Mouse (Mus musculus) intestine, embryonic 16.5 days (tissue): Measurements from ENCODE around the gene Cadm3. TPM values are rescaled to one million over a fixed set of nuclear protein-coding genes. Genes with fewer than 3 reads are reported as not detected.

Source experiments
- ATAC-seq: fragments of 200-750 bp; cut with Nextera tagmentation; 2 replicates; pipeline ENCODE4 v1.8.0; 2017; ENCODE audit warnings: moderate TSS enrichment, moderate library complexity
- H3K27ac ChIP-seq: fragments of 300-500 bp; sonication (generic); 2 replicates; pipeline ENCODE4 v1.5.1; 2014; ENCODE audit warnings: mild to moderate bottlenecking, low read length
- H3K27me3 ChIP-seq: fragments of 300-500 bp; sonication (generic); replicated peaks from 2 replicates; pipeline ENCODE4 v1.6.1; 2014; ENCODE audit warnings: low read length, control low read depth, mixed read lengths; ENCODE audit not compliant: control insufficient read depth, insufficient read depth
- H3K36me3 ChIP-seq: fragments of 300-500 bp; sonication (generic); 2 replicates; pipeline ENCODE4 v1.6.1; 2014; ENCODE audit warnings: low read length, control low read depth; ENCODE audit not compliant: control insufficient read depth, insufficient read depth
- H3K4me1 ChIP-seq: fragments of 300-500 bp; sonication (generic); 2 replicates; pipeline ENCODE4 v1.6.1; 2014; ENCODE audit warnings: low read length, control low read depth, mixed read lengths; ENCODE audit not compliant: control insufficient read depth, insufficient read depth
- H3K4me2 ChIP-seq: fragments of 300-500 bp; sonication (generic); 2 replicates; pipeline ENCODE4 v1.6.1; 2014; ENCODE audit warnings: low read depth, low read length, control low read depth
- H3K4me3 ChIP-seq: fragments of 300-500 bp; sonication (generic); 2 replicates; pipeline ENCODE4 v1.5.1; 2014; ENCODE audit warnings: mild to moderate bottlenecking, low read length
- H3K9ac ChIP-seq: fragments of 300-500 bp; sonication (generic); 2 replicates; pipeline ENCODE4 v1.6.1; 2014; ENCODE audit warnings: low read depth, low read length
- H3K9me3 ChIP-seq: fragments of 300-500 bp; sonication (generic); 2 replicates; pipeline ENCODE4 v1.6.1; 2016; ENCODE audit warnings: low read length, control low read depth; ENCODE audit not compliant: control insufficient read depth
- WGBS: fragments of 180-500 bp; shearing (Covaris S2); extraction: QIAGEN DNeasy Blood & Tissue Kit; methylation state at CpG from one replicate; pipeline ENCODE4 v1.1.7; 2014; 5-methylcytosine and 5-hydroxymethylcytosine counted together
- polyA plus RNA-seq: library from polyadenylated mRNA; unstranded; fragments of >200 nt; fragmentation: Nextera tagmentation; extraction: Ambion mirVana; gene quantifications from 2 replicates; pipeline ENCODE4 v1.2.1, GENCODE M21; 2015

The Cadm3 gene
- 1.8 and 2.0 TPM in 2 replicates for polyA plus RNA-seq

DNA sequence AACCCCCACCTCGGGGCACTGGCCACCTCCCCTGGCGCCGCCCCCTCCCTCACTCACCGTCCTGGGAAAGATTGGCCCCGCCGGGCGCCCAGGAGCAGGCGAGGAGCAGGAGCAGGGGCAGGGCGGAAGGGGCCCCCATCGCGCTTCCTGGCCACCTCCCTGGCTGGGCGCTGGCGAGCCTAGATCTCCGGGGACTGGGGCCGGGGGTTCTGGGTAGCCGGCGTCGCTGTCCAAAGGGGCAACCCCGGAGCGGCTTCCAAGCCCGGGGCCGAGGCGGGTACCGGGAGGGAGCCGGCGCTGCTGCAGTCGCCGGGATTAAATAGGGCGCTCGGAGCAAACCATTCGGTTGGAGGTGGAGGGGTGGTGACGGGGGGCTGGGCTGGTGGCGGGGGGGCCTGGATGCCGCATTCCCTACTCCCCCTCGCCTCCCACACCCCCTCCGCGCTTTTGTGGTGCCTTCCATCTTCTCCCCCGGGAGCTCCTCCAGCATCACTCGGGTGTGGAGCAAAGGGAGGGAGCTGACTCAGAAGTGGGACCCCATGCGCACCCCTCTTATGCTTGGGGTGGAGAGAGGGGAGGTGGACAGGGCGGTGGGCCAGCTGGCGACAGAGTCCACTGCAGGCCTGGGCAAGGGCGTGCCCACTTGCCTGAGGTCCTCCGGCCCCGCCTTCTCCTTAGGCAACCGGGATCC, at the start of gene Cadm3:
Gene Cadm3, minus strand, starts transcription at position 340 of the 691 bp plus-strand sequence.
- under 1% methylated on average over 45 of the region's 46 CpGs for WGBS
- Histone ChIP-seq H3K9ac (peak within 1 kb of the TSS; percentile 64), H3K4me1 (peaks cover 10% of the 10 kb centered on the region; the same call in 1 of the 2 replicates), H3K4me2 (peak within 1 kb of the TSS; percentile 83), H3K27me3 (peaks cover 24% of the 10 kb centered on the region), H3K27ac (no peak within 1 kb of the TSS), H3K36me3 (no peaks in the 10 kb centered on the region), H3K9me3 (no peaks in the 10 kb centered on the region), H3K4me3 (peak within 1 kb of the TSS; percentile 54)
- peak; percentile 67 for ATAC-seq

DNA sequence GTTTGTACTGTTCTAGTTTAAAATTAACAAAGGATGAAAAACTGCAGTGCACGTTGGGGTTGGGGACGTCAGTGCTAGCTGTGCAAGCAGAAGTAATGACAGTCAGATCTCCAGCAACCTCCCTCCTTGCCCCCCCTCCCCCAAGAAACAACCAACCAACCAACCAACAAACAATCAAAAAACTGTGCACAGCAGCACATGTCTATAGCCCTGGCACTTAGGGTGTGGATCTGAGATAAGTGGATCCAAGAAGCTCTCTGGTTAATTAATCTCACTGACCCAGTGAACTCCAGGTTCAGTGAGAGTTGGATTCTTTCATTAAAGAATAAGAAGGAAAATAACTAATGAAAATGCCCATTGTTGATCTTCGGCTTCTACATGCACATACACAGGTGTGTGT, 47.1 kb upstream of the Cadm3 start:
- H3K4me3 ChIP-seq: no peak overlapping the region
- 63% methylated on average over 3 of the region's 3 CpGs for WGBS

DNA sequence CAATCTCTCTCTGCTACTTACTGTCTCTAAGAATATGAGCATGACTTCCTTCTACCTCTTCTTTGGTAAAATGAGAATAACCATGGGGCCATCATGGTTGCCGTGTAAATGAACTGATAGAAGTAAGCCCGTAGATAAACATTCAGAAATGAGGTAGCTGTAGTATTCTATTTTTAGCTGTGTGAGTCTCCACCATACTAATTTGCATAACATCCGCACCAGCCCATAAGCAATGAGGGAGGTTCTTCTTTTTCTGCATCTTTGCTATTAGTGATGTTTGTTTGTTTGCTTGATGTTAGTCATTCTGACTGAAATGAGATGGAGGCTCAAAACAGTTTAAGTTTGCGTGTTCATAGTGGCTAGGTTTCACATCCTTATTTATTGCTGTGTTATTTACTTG, 44.4 kb upstream of the Cadm3 start:
- H3K9me3 ChIP-seq: no peaks in the 10 kb centered on the region
- no peak overlapping the region for H3K9ac ChIP-seq
- no peak for ATAC-seq
- WGBS: 86% methylated on average over 4 of the region's 4 CpGs
- H3K4me1 ChIP-seq: no peaks in the 10 kb centered on the region
- H3K4me2 ChIP-seq: no peak overlapping the region
- H3K27ac ChIP-seq: no peak overlapping the region
- no peak overlapping the region for H3K4me3 ChIP-seq
- no peaks in the 10 kb centered on the region for H3K27me3 ChIP-seq
- H3K36me3 ChIP-seq: no peaks in the 10 kb centered on the region

More for the DNA sequence above, 47.1 kb upstream of the Cadm3 start:
- no peak for ATAC-seq
- Histone ChIP-seq H3K27me3 (no peaks in the 10 kb centered on the region), H3K36me3 (no peaks in the 10 kb centered on the region), H3K4me1 (no peaks in the 10 kb centered on the region; the same call in 1 of the 2 replicates), H3K4me2 (no peak overlapping the region), H3K9ac (no peak overlapping the region), H3K27ac (no peak overlapping the region), H3K9me3 (no peaks in the 10 kb centered on the region)

DNA sequence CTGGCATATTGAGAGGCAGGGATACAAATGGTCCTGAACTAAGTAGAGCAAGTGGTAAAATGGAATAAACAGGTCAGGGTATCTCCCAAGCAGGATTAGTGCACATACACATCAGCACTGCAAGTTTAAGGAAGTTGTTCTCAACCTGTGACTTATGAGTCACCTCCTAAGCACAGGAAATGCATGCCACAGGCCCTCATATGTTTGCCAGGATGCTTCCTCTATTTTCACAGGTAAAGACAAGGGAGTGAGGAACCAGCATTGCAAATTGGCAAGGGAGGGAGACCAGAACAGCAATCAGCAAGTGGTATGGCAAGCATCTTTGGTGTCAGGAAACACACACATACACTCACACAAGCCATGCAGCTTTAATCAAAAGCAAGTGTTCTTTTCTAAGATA, 41.6 kb upstream of the Cadm3 start:
- Histone ChIP-seq H3K27me3 (no peaks in the 10 kb centered on the region), H3K27ac (no peak overlapping the region)
- ATAC-seq: no peak

DNA sequence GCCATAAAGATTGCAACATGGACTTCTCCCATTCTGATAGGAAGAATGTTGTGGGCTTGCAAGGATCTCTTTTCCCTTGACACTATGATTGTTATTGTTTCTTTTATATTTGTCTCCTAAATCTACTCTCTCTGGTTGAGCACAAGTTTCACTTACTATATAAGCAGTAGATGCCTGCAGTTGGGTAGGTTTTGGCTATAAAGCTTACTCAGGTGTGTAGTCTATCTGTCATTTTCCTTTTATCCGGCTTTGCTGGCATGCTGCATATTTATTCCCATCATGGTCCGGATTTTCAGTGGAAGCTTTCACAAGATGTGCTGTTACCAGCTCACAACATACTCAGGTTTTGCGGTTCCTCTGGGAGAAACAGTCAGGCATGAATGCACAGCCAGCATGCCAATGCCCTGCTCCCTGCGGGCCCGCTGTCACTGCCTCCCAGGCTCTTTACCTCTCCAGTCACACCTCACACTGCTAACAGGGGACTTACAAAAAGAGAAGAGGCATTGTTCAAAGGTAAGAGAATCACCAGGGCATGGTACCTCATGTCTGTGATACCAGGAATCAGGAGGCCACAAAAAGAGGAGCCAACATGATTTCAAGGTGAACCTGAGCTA, 37.3 kb upstream of the Cadm3 start:
- Histone ChIP-seq H3K9me3 (no peaks in the 10 kb centered on the region), H3K4me1 (0 out of 2 replicates have a peak, but pooled peaks cover 3% of the 10 kb centered on the region), H3K4me3 (no peak overlapping the region), H3K36me3 (no peaks in the 10 kb centered on the region), H3K27ac (no peak overlapping the region), H3K9ac (no peak overlapping the region), H3K27me3 (no peaks in the 10 kb centered on the region), H3K4me2 (no peak overlapping the region)
- WGBS: 81% methylated on average over 5 of the region's 5 CpGs
- no peak for ATAC-seq

More for the DNA sequence above, 41.6 kb upstream of the Cadm3 start:
- no peak overlapping the region for H3K4me2 ChIP-seq
- no peak overlapping the region for H3K4me3 ChIP-seq
- H3K9me3 ChIP-seq: no peaks in the 10 kb centered on the region
- 0 out of 2 replicates have a peak, but pooled peaks cover 3% of the 10 kb centered on the region for H3K4me1 ChIP-seq
- no peak overlapping the region for H3K9ac ChIP-seq
- H3K36me3 ChIP-seq: no peaks in the 10 kb centered on the region

DNA sequence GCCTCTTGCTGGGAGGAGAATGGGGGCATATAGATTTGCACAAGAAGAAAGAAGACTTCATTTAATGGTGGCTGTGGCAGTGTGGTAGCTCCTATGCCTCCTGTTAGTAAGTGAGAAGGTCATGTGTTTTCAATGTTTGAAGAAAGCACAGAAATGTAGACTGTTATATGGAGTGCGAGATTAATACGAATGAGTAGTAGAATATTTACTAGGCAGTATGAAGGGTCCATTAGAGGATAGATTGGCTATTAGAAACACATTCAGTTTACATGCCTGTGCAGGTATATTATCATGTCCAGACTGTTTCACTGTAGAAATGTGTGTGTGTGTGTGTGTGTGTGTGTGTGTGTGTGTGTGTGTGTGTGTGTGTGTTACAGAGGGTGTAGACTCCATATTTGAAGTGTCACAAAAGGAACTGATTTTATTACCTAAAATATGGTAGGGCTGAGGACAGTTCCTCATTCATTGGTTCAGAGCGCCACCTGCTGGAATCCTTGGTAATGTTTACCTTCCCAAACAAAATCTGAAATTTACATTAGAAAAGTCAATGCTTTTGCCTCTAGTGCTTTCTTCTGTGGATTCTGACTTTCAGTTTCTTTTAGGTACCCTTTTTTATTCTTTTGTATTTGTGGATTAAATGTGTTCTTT, 31.0 kb upstream of the Cadm3 start:
- no peak overlapping the region for H3K4me2 ChIP-seq
- no peaks in the 10 kb centered on the region for H3K4me1 ChIP-seq
- H3K9me3 ChIP-seq: no peaks in the 10 kb centered on the region
- ATAC-seq: no peak
- H3K9ac ChIP-seq: no peak overlapping the region
- H3K36me3 ChIP-seq: no peaks in the 10 kb centered on the region
- no peaks in the 10 kb centered on the region for H3K27me3 ChIP-seq
- H3K27ac ChIP-seq: no peak overlapping the region
- 35% methylated on average over 3 of the region's 3 CpGs for WGBS
- H3K4me3 ChIP-seq: no peak overlapping the region

DNA sequence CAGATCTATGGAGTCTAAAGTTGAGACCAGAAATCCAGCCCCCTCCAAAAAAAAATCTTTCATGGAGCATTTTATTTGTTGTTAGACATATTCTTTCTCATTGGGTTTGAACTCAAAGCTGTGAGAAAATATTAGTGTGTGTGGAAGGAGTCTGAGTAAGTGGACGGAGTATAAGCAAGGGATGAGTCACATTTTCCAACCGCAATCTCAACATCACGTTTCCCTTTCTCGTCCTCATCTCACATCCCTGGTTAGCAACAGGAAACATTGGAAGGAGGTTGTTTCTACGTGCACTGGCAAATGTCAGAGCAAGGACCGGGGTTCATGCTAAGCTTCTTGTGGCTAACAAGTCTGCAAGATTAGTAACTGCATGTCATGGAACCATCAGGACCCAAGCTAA, 24.3 kb upstream of the Cadm3 start:
- no peak overlapping the region for H3K4me2 ChIP-seq
- ATAC-seq: no peak
- no peak overlapping the region for H3K27ac ChIP-seq
- H3K9me3 ChIP-seq: no peaks in the 10 kb centered on the region
- H3K4me3 ChIP-seq: no peak overlapping the region
- H3K36me3 ChIP-seq: no peaks in the 10 kb centered on the region
- H3K4me1 ChIP-seq: no peaks in the 10 kb centered on the region
- 83% methylated on average over 6 of the region's 6 CpGs for WGBS
- no peaks in the 10 kb centered on the region for H3K27me3 ChIP-seq
- no peak overlapping the region for H3K9ac ChIP-seq

DNA sequence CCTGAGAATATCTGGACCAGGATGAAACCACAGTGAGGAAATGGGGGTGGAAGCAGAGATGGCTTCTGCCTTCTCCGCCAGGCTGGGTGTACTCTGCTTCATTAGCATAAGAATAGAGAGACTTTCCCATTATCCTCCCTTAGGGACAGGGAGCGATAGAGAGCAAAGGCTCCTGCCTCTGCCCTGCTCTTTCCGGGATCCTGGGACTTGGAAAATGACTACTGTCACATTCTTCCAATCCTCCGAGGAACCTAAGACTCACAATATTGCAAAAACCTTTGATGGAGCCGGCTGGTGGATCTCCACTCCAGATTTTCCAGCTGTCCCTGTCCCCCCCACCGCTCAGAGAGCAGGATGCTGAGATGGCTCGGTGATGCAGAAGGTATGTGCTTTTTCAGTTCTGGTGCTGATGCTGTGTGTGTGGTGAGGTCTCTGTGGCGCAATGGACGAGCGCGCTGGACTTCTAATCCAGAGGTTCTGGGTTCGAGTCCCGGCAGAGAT, 22.5 kb upstream of the Cadm3 start:
- peak; percentile 53 for ATAC-seq
- no peak overlapping the region for H3K27ac ChIP-seq
- H3K36me3 ChIP-seq: no peaks in the 10 kb centered on the region
- H3K4me1 ChIP-seq: no peaks in the 10 kb centered on the region
- H3K9ac ChIP-seq: no peak overlapping the region
- peak overlapping the region; percentile 14; the same call in 1 of the 2 replicates for H3K4me2 ChIP-seq
- no peaks in the 10 kb centered on the region for H3K27me3 ChIP-seq
- H3K4me3 ChIP-seq: 0 out of 2 replicates have a peak overlapping the region, but pooled peaks have one; percentile 6
- 14% methylated on average over 13 of the region's 13 CpGs for WGBS
- H3K9me3 ChIP-seq: no peaks in the 10 kb centered on the region

DNA sequence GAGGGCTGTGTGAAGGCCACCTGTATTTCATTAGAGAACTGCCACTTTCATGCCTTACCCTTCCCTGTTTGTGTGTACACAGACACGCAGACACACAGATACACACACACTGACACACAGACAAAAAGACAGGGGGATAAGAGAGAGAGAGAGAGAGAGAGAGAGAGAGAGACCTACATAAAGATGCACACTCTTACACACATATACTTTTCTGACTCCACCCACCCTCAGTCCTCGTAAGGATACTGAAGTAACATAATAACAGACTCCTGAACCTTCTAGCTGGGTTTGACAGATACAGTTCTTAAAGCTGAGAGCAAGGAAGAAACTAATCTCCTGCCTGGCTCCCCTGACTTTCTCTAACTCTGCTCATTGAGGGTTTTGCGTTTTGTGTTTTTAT, 21.9 kb upstream of the Cadm3 start:
- Histone ChIP-seq H3K4me1 (no peaks in the 10 kb centered on the region), H3K27me3 (no peaks in the 10 kb centered on the region), H3K9ac (no peak overlapping the region), H3K27ac (no peak overlapping the region), H3K36me3 (no peaks in the 10 kb centered on the region), H3K9me3 (no peaks in the 10 kb centered on the region), H3K4me2 (no peak overlapping the region), H3K4me3 (no peak overlapping the region)
- 17% methylated on average over 3 of the region's 3 CpGs for WGBS
- no peak for ATAC-seq
